In the genomic region with DNA sequence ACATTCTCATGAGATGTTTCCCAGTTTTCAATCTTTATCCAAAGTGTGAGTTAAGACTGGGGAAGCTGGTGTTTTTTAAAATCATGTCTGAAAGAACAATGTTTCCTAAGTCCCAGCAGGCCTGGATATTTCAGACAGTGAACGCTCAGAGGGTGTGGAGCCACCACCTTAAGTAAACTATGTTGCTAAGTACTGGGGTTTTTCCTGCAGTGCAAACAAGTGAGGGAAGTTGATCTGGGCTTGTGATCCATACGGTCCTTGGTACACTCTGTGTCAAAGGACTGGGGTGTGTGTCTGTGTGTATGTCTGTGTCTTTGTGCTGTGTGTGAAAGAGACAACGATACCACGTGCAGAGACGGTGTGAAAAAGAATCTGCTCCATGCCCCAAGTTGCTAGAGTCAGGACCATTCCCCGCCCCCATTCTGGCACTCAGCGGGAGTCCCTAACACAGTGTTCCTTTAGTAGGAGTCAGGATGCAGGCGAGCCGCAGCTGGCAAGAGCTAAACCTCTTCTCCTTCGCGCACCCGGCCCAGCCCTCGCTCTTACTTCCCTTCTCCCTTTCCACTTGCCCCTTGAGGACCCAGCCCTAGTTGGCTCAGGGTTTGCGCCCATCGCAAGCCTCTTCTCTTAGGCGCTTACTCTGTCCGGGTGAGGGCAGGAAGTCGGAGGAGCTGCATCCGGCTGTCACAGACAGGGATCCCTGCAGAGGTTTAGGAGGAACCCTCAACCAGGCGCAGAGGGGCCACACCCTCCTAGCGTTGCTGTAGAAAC, we compare ENCODE assay signal across 8 mouse cellular contexts. TPM values are rescaled to one million over a fixed set of nuclear protein-coding genes. Genes with fewer than 3 reads are reported as not detected.
A peak's percentile ranks its signal among the peaks of the same experiment; 100 is the strongest.
DNase-seq lines count a peak whose midpoint lies in the region; ATAC-seq lines count a peak whose summit lies in the region.

A gene (minus strand): TSS at position 729 of the 771 bp plus-strand sequence.

- H3K27ac ChIP-seq in intestine, embryonic 15.5 days: peak within 1 kb of the TSS; percentile 45
- peak within 1 kb of the TSS; percentile 75 for H3K27ac ChIP-seq in lung, embryonic 15.5 days

- H3K9me3 ChIP-seq in intestine, embryonic 15.5 days: no peaks in the 10 kb centered on the region
- H3K9me3 ChIP-seq in lung, embryonic 15.5 days: no peaks in the 10 kb centered on the region

- ATAC-seq in intestine, embryonic 15.5 days: peak; percentile 91
- ATAC-seq in lung, embryonic 15.5 days (ENCODE audit: borderline replicate concordance, extremely low read depth, low FRiP score, low TSS enrichment): peak; percentile 74; the same call in 1 of the 2 replicates

- peaks cover 12% of the 10 kb centered on the region for H3K36me3 ChIP-seq in intestine, embryonic 15.5 days
- peaks cover 39% of the 10 kb centered on the region for H3K36me3 ChIP-seq in lung, embryonic 15.5 days

- H3K4me2 ChIP-seq in intestine, embryonic 15.5 days (replicated peaks): peak within 1 kb of the TSS; percentile 50
- peak within 1 kb of the TSS; percentile 31 for H3K4me2 ChIP-seq in lung, embryonic 15.5 days

- H3K4me1 ChIP-seq in intestine, embryonic 15.5 days (replicated peaks): peaks cover 5% of the 10 kb centered on the region; the same call in 1 of the 2 replicates
- peaks cover 6% of the 10 kb centered on the region; the same call in 1 of the 2 replicates for H3K4me1 ChIP-seq in lung, embryonic 15.5 days

- peak; percentile 20 for DNase-seq in gastrocnemius, postnatal 10 days
- DNase-seq in gastrocnemius, adult 18-20 months (ENCODE audit: low spot score): no peak
- DNase-seq in ZHBTc4 (ENCODE audit: low read depth, low spot score): peak; percentile 81
- DNase-seq in heart, adult 11 months: peak; percentile 96
- DNase-seq in right cerebral cortex, postnatal 25 days: peak; percentile 10
- no peak for DNase-seq in MN1 (ENCODE audit: low spot score)

- no peak within 1 kb of the TSS for H3K9ac ChIP-seq in intestine, embryonic 15.5 days
- H3K9ac ChIP-seq in lung, embryonic 15.5 days: no peak within 1 kb of the TSS

- no peaks in the 10 kb centered on the region for H3K27me3 ChIP-seq in intestine, embryonic 15.5 days (replicated peaks)
- H3K27me3 ChIP-seq in lung, embryonic 15.5 days: no peaks in the 10 kb centered on the region

- no peak within 1 kb of the TSS; the same call in 1 of the 2 replicates for H3K4me3 ChIP-seq in intestine, embryonic 15.5 days (replicated peaks)
- no peak within 1 kb of the TSS for H3K4me3 ChIP-seq in lung, embryonic 15.5 days

- WGBS in intestine, embryonic 15.5 days: 7% methylated on average over 21 of the region's 21 CpGs
- WGBS in lung, embryonic 15.5 days: 11% methylated on average over 21 of the region's 21 CpGs

RNA-seq across cellular contexts. Expression of the gene that starts here (rescaled TPM):
- total RNA-seq in gastrocnemius, postnatal 10 days (2021): not detected
- total RNA-seq in gastrocnemius, adult 18-20 months (2021): not detected
- polyA plus RNA-seq in intestine, embryonic 15.5 days (2015; fragmentation: Nextera tagmentation; extraction: Ambion mirVana): 0.06 TPM in 1 of 2 replicates, not detected in the other
- 0.26 TPM in 1 of 2 replicates, not detected in the other for polyA plus RNA-seq in lung, embryonic 15.5 days (2015; fragmentation: Nextera tagmentation; extraction: Ambion mirVana)

Comparison
In these comparisons a context has a peak if more than half of its experiments do, and no peak if none do; other contexts are left out.
1. Peak in DNase-seq in gastrocnemius, postnatal 10 days; RNA of the gene not detected or under 1 TPM.
2. Peak in ATAC-seq, H3K27ac ChIP-seq and H3K4me2 ChIP-seq in intestine, embryonic 15.5 days; RNA of the gene not detected or under 1 TPM.
3. Peak in ATAC-seq, H3K27ac ChIP-seq and H3K4me2 ChIP-seq in lung, embryonic 15.5 days; RNA of the gene not detected or under 1 TPM.
4. DNase-seq: peak in ZHBTc4 (single experiment), heart, adult 11 months (single experiment) and right cerebral cortex, postnatal 25 days (single experiment); none in gastrocnemius, adult 18-20 months (single experiment) and MN1 (single experiment).